Mouse (Mus musculus) E14TG2a.4 (cell line): ENCODE measurements around the gene Palmd.

Experiments used
- CTCF ChIP-seq: conservative IDR thresholded peaks from 2 replicates; pipeline ENCODE4 v1.5.1; 2014; ENCODE audit warnings: low read length
- POU5F1 ChIP-seq: IDR thresholded peaks from 2 replicates; pipeline ENCODE4 v1.6.1; 2014; ENCODE audit warnings: low read length, borderline replicate concordance

GRCm38 (mm10) chr3:116905898-116906297 is 62.9 kb downstream of the Palmd start:
- TF ChIP-seq CTCF (no peak), POU5F1 (no peak)
